Mouse (Mus musculus) heart, adult 11 months (tissue): ENCODE measurements around the gene Npb.

Source experiments
- DNase-seq: peaks from one replicate; pipeline ENCODE4 v3.0.0; 2022

The Npb gene

GRCm38 (mm10) chr11:120616617-120617294 is 8.5 kb downstream of the Npb start:
- peak; percentile 93 for DNase-seq

- peak; percentile 99 for DNase-seq
Measured at GRCm38 (mm10) chr11:120617519-120618112, 9.3 kb downstream of the Npb start, which contains the start of gene Pcyt2. TSS of gene Pcyt2 (minus strand) at chr11:120617936.

- peak; percentile 93 for DNase-seq
Measured at GRCm38 (mm10) chr11:120618619-120619535, 10.6 kb downstream of the Npb start.

GRCm38 (mm10) chr11:120620195-120620594 is 11.9 kb downstream of the Npb start:
- DNase-seq = peak; percentile 90

GRCm38 (mm10) chr11:120622805-120623204 is 14.5 kb downstream of the Npb start:
- no peak for DNase-seq

GRCm38 (mm10) chr11:120623961-120624679 is 15.8 kb downstream of the Npb start:
- DNase-seq = no peak

- peak; percentile 99 for DNase-seq
Measured at GRCm38 (mm10) chr11:120624680-120625111, 16.4 kb downstream of the Npb start.

- peak; percentile 94 for DNase-seq
Measured at GRCm38 (mm10) chr11:120625152-120625775, 17.0 kb downstream of the Npb start, which contains the start of gene Sirt7. TSS of gene Sirt7 (minus strand) at chr11:120625240.

- DNase-seq = peak; percentile 91
Measured at GRCm38 (mm10) chr11:120626785-120627467, 18.6 kb downstream of the Npb start.

GRCm38 (mm10) chr11:120627468-120628300 is 19.4 kb downstream of the Npb start:
- DNase-seq = peak; percentile 94

- DNase-seq = peak; percentile 92
Measured at GRCm38 (mm10) chr11:120628601-120629340, 20.5 kb downstream of the Npb start.

GRCm38 (mm10) chr11:120629341-120629730 is 21.1 kb downstream of the Npb start:
- peak; percentile 96 for DNase-seq

GRCm38 (mm10) chr11:120629911-120630310 is 21.6 kb downstream of the Npb start:
- peak; percentile 98 for DNase-seq

- DNase-seq = peak; percentile 97
Measured at GRCm38 (mm10) chr11:120630401-120630871, 22.2 kb downstream of the Npb start.

- peak; percentile 85 for DNase-seq
Measured at GRCm38 (mm10) chr11:120630881-120631725, 22.8 kb downstream of the Npb start.

- peak; percentile 83 for DNase-seq
Measured at GRCm38 (mm10) chr11:120631726-120632448, 23.6 kb downstream of the Npb start.

- peak; percentile 98 for DNase-seq
Measured at GRCm38 (mm10) chr11:120632559-120633519, 24.6 kb downstream of the Npb start.
